Mouse (Mus musculus) MEL-GATA-1-ER (cell line): ENCODE results near the gene 4930415L06Rik.

ENCODE experiments used
- DNase-seq: peaks from one replicate; pipeline ENCODE4 v3.0.0-alpha.2; 2012; ENCODE audit warnings: low read depth; ENCODE audit errors: extremely low read depth

The 4930415L06Rik gene

GRCm38 (mm10) chrX:89932752-89933151 is at the start of gene 4930415L06Rik:
TSS of gene 4930415L06Rik (minus strand) at chrX:89932852.
- DNase-seq, result no peak

DNA sequence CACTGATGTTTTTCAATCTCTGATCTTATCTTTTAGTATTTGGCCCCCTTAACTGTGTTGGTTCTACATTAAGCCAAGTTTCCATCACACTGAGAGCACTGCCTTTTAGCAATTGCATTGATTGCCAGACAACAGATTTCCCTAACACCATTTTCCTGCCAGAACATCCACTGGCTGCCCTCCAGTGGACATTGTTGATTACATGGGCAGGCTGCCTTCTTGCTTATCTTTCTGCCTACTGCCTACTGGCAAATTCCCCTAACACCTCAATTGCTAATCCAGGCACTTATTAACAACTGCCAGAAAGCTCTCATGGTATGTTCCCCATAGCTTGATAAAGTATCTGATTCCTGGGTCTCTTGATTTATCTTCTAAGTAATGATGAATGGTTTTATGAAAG is 46.0 kb upstream of the 4930415L06Rik start:
- no peak for DNase-seq

- DNase-seq, result no peak
Measured at GRCm38 (mm10) chrX:89904871-89905270, 27.8 kb downstream of the 4930415L06Rik start.
